Mouse (Mus musculus) stomach, postnatal 0 days (tissue): ENCODE data around the gene Kat2b.

Experiments used
- CTCF ChIP-seq: IDR thresholded peaks from 2 replicates; pipeline ENCODE4 v1.5.1; 2016; ENCODE audit warnings: antibody characterized with exemption, low read depth, mild to moderate bottlenecking, moderate library complexity
- EP300 ChIP-seq: optimal IDR thresholded peaks from 2 replicates; pipeline ENCODE3; 2016; ENCODE audit warnings: antibody characterized with exemption

DNA sequence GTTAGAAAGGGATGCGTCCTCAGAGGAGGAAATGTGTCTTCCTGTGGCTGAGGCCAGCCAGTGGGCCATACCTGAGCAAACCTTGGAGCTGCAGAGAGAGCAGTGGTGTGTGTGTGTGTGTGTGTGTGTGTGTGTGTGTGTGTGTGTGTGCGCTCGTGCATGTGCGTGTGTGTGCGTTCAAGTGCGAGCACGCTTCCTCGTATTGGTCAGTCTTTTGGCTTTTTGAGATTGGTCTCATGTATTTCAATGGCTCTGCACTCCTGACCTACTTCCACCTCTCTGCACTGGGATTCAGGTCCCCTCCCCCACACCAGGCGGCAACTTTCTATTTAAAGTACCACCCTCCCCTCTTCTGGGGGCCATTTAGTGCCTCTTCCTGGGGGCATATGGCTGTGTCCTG is 12.1 kb downstream of the Kat2b start:
- no peak for TF ChIP-seq CTCF
- no peak for TF ChIP-seq EP300
